In the genomic region with DNA sequence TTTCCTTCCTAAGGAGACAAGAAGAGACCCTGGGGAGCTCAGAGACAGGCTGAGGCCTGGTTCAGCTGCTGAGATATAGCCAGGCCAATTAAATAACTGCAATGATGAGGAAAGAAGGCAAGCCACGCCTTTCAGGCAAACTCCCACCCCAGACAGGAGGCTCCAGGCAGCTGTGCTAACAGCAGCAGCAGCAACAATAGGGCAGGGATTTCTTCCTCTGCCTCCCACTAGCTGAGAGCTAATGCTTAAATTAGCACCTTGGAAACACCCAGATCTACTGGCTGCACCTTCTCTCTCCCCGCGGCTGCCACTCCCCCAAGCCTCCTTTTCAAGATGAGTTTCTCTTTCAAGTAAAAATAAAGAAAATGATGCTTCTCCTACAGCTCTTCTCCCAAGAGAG, we compare ENCODE assay signal across 15 mouse cellular contexts. TPM values are rescaled to one million over a fixed set of nuclear protein-coding genes. Genes with fewer than 3 reads are reported as not detected.
DNase-seq lines count a peak whose midpoint lies in the region; ATAC-seq and TF ChIP-seq lines count a peak whose summit lies in the region.
"Had no signal": no experiment of that assay in that cellular context is flagged by ENCODE, and none has a peak within 500 bp of the region (broad histone marks: within the 10 kb centered on the region; RNA-seq: fewer than 3 reads in every experiment).

No protein-coding gene starts in this region.

- no peak overlapping the region for H3K27ac ChIP-seq in intestine, embryonic 15.5 days
- no peak overlapping the region for H3K27ac ChIP-seq in intestine, embryonic 16.5 days (ENCODE audit: low read length)
- 0 out of 2 replicates have a peak overlapping the region, but pooled peaks have one; percentile 43 for H3K27ac ChIP-seq in cortical plate, adult 2 months (ENCODE audit: insufficient read depth, low read length)
- H3K27ac ChIP-seq in midbrain, embryonic 16.5 days (ENCODE audit: low read length), result no peak overlapping the region

- no peak for TF ChIP-seq POLR2A in cortical plate, adult 2 months (IDR thresholded peaks at IDR 0.05; ENCODE audit: extremely low read depth, insufficient read depth, low read length)

- H3K4me2 ChIP-seq in intestine, embryonic 15.5 days (replicated peaks), result 0 out of 2 replicates have a peak overlapping the region, but pooled peaks have one; percentile 9
- H3K4me2 ChIP-seq in intestine, embryonic 16.5 days (ENCODE audit: low read depth, low read length), result no peak overlapping the region
- peak overlapping the region; percentile 9; the same call in 1 of the 2 replicates for H3K4me2 ChIP-seq in midbrain, embryonic 16.5 days (ENCODE audit: low read length)
- H3K4me2 ChIP-seq: heart, embryonic 12.5 days had no signal

- peak; percentile 31 for DNase-seq in R1 (ENCODE audit: low read depth, low spot score)
- no peak for DNase-seq in layer of hippocampus, adult 9-11 months
- no peak for DNase-seq in c-Kit-positive CD71-positive TER-119-positive erythroid progenitor cells, embryonic 14.5 days (ENCODE audit: low spot score)
- no peak for DNase-seq in layer of hippocampus, postnatal 14 days (ENCODE audit: low spot score in 2 of 2)
- DNase-seq: adrenal gland, postnatal 25 days; cerebellum, adult 11-12 months; kidney, postnatal 10 days; thymus, adult 18-20 months had no signal

- no peaks in the 10 kb centered on the region for H3K9me3 ChIP-seq in intestine, embryonic 15.5 days
- H3K9me3 ChIP-seq in intestine, embryonic 16.5 days (ENCODE audit: control insufficient read depth, low read length), result no peaks in the 10 kb centered on the region
- H3K9me3 ChIP-seq in midbrain, embryonic 16.5 days (replicated peaks; ENCODE audit: control insufficient read depth, low read length, poor library complexity, severe bottlenecking), result no peaks in the 10 kb centered on the region
- H3K9me3 ChIP-seq: heart, embryonic 12.5 days had no signal

- no peak for TF ChIP-seq CTCF in cortical plate, adult 2 months (IDR thresholded peaks at IDR 0.05; ENCODE audit: extremely low read depth, insufficient read depth, low read length)

- peaks cover 11% of the 10 kb centered on the region for H3K27me3 ChIP-seq in intestine, embryonic 15.5 days (replicated peaks)
- H3K27me3 ChIP-seq in intestine, embryonic 16.5 days (replicated peaks; ENCODE audit: control insufficient read depth, insufficient read depth, low read length), result no peaks in the 10 kb centered on the region; the same call in 1 of the 2 replicates
- no peaks in the 10 kb centered on the region for H3K27me3 ChIP-seq in midbrain, embryonic 16.5 days (ENCODE audit: control insufficient read depth, insufficient read depth, low read depth, low read length)

- no peak overlapping the region for H3K4me3 ChIP-seq in intestine, embryonic 15.5 days (replicated peaks)
- no peak overlapping the region for H3K4me3 ChIP-seq in intestine, embryonic 16.5 days (ENCODE audit: low read length)
- H3K4me3 ChIP-seq in cortical plate, adult 2 months (ENCODE audit: insufficient read depth, low read length), result no peak overlapping the region
- no peak overlapping the region for H3K4me3 ChIP-seq in midbrain, embryonic 16.5 days (ENCODE audit: low read depth, low read length)
- H3K4me3 ChIP-seq: erythroblast, embryonic 14.5 days; heart, embryonic 12.5 days had no signal

- no peak overlapping the region for H3K9ac ChIP-seq in intestine, embryonic 15.5 days
- H3K9ac ChIP-seq in intestine, embryonic 16.5 days (ENCODE audit: low read depth, low read length), result no peak overlapping the region
- peak overlapping the region; percentile 27; the same call in 1 of the 2 replicates for H3K9ac ChIP-seq in midbrain, embryonic 16.5 days (ENCODE audit: low read depth, low read length)
- H3K9ac ChIP-seq: heart, embryonic 12.5 days had no signal

- no peak for ATAC-seq in intestine, embryonic 15.5 days
- no peak for ATAC-seq in intestine, embryonic 16.5 days
- ATAC-seq in midbrain, embryonic 16.5 days, result no peak

- WGBS in intestine, embryonic 15.5 days, result 8% methylated on average over 3 of the region's 3 CpGs
- 16% methylated on average over 3 of the region's 3 CpGs for WGBS in intestine, embryonic 16.5 days
- WGBS in midbrain, embryonic 16.5 days, result 14% methylated on average over 3 of the region's 3 CpGs

- H3K4me1 ChIP-seq in intestine, embryonic 15.5 days (replicated peaks), result peaks cover 13% of the 10 kb centered on the region
- H3K4me1 ChIP-seq in intestine, embryonic 16.5 days (ENCODE audit: control insufficient read depth, insufficient read depth, low read length), result peaks cover 9% of the 10 kb centered on the region; the same call in 1 of the 2 replicates
- H3K4me1 ChIP-seq in cortical plate, adult 2 months (ENCODE audit: control insufficient read depth, insufficient read depth, low read length), result peaks cover 13% of the 10 kb centered on the region
- peaks cover 30% of the 10 kb centered on the region for H3K4me1 ChIP-seq in midbrain, embryonic 16.5 days (ENCODE audit: control insufficient read depth, insufficient read depth, low read length)

- no peaks in the 10 kb centered on the region for H3K36me3 ChIP-seq in intestine, embryonic 15.5 days
- no peaks in the 10 kb centered on the region for H3K36me3 ChIP-seq in intestine, embryonic 16.5 days (ENCODE audit: control insufficient read depth, insufficient read depth, low read length)
- H3K36me3 ChIP-seq in midbrain, embryonic 16.5 days (ENCODE audit: control insufficient read depth, insufficient read depth, low read length), result no peaks in the 10 kb centered on the region
- H3K36me3 ChIP-seq: heart, embryonic 12.5 days had no signal

RNA-seq across cellular contexts. Expression of a gene that starts 3.2 kb away (rescaled TPM):
- polyA plus RNA-seq in intestine, embryonic 15.5 days (2015; fragmentation: Nextera tagmentation; extraction: Ambion mirVana), result 2.3 TPM in 2 replicates
- polyA plus RNA-seq in intestine, embryonic 16.5 days (2015; fragmentation: Nextera tagmentation; extraction: Ambion mirVana), result 2.4 and 2.9 TPM in 2 replicates
- 159 and 165 TPM in 2 replicates for polyA plus RNA-seq in cortical plate, adult 2 months (2012; rRNA removed)
- 16.4 and 21.7 TPM in 2 replicates for polyA plus RNA-seq in midbrain, embryonic 16.5 days (2015; fragmentation: Nextera tagmentation; extraction: Ambion mirVana)
- total RNA-seq in layer of hippocampus, postnatal 14 days (2021), result 100 to 1,000 TPM; 170 to 187 TPM

RNA-seq across cellular contexts. Expression of a gene that starts 3.5 kb away (rescaled TPM):
- 5.6 and 5.8 TPM in 2 replicates for polyA plus RNA-seq in intestine, embryonic 15.5 days (2015; fragmentation: Nextera tagmentation; extraction: Ambion mirVana)
- 3.5 and 4.2 TPM in 2 replicates for polyA plus RNA-seq in intestine, embryonic 16.5 days (2015; fragmentation: Nextera tagmentation; extraction: Ambion mirVana)
- polyA plus RNA-seq in cortical plate, adult 2 months (2012; rRNA removed), result 9.8 and 12.5 TPM in 2 replicates
- 1.4 and 2.6 TPM in 2 replicates for polyA plus RNA-seq in midbrain, embryonic 16.5 days (2015; fragmentation: Nextera tagmentation; extraction: Ambion mirVana)
- total RNA-seq in layer of hippocampus, postnatal 14 days (2021), result 10 to 100 TPM in 1 of 2 experiments, 1 to 10 TPM in 1; 7.2 to 13.3 TPM
- polyA plus RNA-seq: erythroblast, embryonic 14.5 days had no signal

RNA-seq across cellular contexts. Expression of a gene that starts 49.0 kb away (rescaled TPM):
- 0.28 and 0.55 TPM in 2 replicates for polyA plus RNA-seq in intestine, embryonic 15.5 days (2015; fragmentation: Nextera tagmentation; extraction: Ambion mirVana)
- polyA plus RNA-seq in intestine, embryonic 16.5 days (2015; fragmentation: Nextera tagmentation; extraction: Ambion mirVana), result 0.21 TPM in 1 of 2 replicates, not detected in the other
- 4.6 and 4.9 TPM in 2 replicates for polyA plus RNA-seq in cortical plate, adult 2 months (2012; rRNA removed)
- polyA plus RNA-seq in midbrain, embryonic 16.5 days (2015; fragmentation: Nextera tagmentation; extraction: Ambion mirVana), result 15.1 and 18.5 TPM in 2 replicates
- total RNA-seq in layer of hippocampus, postnatal 14 days (2021), result 10 to 100 TPM in 1 of 2 experiments, 1 to 10 TPM in 1; 4.0 to 10.3 TPM
- total RNA-seq: liver, adult 2 months had no signal
- polyA plus RNA-seq: erythroblast, embryonic 14.5 days; heart, embryonic 12.5 days; liver, adult 2 months had no signal
